Mouse (Mus musculus) ovary, adult 18-20 months (tissue): ENCODE measurements around the gene Rnf145.

ENCODE experiments used
- DNase-seq: peaks from one replicate; pipeline ENCODE4 v3.0.0; 2022; ENCODE audit warnings: low spot score, mixed read lengths

Rnf145 gene

DNA sequence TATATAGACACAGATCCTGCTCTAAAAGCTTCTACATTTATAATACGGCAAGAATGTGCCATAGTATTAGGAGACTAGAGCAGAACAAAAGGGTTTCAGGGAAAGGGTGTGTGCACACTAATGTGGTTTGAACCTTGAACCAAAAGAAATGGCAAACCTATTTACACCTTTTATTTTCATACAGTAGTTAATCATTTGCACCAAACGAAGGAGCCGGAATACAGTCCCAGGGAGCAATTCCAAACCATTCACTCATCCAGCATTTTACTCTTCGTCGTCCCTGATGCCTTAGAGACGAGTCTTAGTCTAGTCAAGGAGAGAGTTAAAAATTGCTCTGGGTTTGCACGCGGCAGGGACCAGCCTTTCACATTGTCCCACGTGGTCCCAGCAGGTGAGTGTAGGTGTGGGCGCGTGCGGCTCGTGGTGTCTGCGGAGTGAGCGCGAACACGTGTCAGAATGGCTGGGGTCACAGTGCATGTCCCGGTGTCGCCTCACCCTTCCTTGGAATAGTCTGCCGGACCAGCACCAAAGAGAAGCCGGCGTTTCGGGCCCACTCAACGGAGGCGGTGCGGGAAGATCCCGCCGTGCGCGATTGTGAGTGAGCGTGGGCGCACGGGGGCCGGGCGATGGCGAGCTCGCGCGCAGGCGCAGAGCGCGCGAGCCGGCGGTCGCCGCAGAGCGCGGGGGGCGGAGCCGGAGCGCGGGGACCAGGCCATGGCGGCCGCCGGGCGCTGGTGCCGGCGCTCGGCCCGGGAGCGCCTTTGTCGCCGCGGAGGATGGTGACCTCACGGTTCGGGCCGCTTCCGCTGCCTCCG, at the start of gene Rnf145:
Rnf145 (plus strand) TSS at position 684 of the 815 bp plus-strand sequence.
- peak; percentile 30 for DNase-seq

DNA sequence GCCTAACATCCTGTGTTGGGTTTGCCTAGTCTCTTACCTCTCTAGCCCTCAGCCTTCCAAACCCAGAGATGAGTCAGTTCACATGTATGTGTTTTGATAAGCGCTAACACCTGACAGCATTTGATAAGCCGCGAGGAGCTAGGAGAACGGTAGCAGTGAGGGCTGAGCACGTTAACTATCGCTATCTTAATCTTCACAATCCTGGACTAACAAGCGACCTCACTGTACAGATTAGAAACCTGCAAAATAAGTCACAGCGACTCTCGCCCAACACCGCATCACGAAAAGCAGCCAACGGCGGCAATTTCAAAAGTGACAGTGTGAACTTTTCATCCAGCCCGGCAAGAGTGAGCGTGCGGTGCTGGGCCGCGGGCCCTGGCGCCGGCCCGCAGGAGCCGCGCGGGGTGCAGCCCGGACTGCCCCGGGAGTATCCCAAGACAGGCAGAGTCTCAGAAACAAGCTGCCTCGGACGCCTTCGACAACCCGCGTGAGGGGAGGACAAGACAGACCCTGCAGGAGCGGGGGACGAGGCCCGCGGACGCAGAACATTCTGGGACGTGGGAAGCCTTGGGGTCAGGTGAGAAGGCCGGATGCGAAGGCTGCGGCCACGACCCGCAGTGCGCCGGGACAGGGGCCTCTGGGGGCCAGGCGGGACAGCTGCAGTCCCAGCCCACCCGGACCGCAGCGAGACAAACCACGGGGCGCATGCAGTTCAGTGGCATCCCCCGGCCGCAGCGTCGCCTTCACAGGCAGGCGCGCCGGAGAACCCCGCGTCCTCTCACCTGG, 48.9 kb upstream of the Rnf145 start:
- DNase-seq = no peak

DNA sequence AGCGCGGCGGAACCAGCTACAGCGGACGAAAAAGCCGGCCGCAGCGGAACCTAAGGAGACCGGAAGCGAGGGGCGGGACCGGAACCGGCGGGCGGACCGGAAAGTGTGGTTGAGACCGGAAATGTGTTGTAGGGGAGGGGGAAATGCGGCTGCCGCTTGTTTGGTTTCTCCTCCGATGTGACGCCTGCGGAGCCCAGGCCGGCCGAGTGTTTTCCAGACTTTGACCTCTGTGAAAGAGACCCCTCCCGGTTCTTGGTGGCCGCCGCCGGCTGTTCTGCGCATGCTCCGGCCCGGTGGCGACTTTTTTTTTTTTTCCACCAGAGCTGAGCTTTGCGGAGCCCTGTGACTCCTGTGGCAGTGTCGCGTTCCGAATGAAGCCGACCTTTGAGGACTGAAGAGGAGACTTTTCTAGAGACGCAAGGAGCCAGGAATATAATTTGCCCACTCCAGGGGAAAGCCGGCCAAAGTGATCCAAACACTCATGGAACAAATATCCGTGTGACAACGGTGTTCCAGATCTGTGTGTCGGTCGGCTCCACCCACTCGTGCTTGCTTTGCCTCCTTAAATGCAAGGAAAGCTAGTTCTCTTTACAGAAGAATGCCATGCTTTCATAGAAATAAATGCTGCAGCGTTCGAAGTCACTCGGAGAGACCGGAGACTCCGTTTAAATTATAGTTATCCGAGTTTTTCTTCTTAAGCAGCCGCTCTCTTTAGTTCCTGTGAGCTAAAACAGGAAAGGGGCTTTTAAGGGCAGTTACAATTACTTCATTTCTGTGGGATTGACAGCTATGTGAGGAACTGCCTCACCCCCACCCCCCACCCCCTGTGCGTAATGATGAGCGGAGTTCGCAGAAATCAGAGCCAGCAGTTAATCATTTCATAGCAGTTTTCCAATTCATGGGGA, 48.1 kb upstream of the Rnf145 start, which contains the start of gene Ublcp1:
Ublcp1 (minus strand) TSS at position 67 of the 905 bp plus-strand sequence.
- peak; percentile 87 for DNase-seq

DNA sequence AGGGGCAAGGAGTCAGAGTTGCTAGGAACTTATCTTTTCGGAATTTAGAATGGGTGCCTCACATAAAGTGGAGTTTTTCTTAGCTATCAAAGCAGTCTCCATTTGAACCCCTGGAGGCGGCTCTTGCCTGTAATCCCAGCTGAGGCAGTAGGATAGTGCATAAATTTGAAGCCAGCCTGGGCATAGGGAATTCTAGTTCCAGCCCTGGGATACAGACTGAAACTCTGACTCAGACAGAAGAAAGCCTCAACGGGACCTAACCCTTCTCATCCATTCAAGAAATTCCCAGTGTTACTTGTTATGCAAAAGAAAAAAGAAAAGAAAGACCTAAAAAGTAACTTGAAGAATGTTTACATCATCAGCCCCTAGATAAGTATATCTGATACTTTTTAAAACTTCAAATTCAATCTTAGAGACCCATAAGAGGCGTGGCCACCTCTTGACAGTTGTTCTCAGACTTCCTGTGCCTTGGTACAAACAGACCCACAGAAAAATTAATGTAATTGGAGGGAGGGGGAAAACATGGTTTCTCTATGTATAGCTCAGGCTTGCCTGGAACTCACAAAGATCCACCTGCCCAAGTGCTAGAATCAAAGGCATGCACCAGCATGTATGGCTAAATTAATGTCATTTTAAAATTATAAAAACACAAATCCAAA, 47.3 kb upstream of the Rnf145 start:
- no peak for DNase-seq

DNA sequence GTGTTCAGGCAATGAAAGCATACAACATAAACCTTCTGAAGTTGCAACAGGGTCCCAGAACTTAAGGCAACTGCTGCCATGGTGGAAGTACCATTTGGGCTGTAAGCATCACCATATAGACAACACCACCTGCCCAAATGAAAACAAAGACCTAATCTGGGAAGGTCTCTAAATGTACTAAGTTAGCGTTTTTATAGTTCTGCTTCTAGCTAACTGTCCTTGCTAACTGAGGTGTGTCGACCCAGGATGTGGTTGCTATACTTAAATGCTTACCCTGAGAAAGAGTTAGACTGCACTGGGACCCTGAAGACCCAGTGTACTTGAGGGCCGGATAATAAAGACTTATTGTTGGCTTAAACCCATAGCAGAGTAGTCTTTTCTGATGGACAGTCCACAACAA, 43.3 kb upstream of the Rnf145 start:
- no peak for DNase-seq

DNA sequence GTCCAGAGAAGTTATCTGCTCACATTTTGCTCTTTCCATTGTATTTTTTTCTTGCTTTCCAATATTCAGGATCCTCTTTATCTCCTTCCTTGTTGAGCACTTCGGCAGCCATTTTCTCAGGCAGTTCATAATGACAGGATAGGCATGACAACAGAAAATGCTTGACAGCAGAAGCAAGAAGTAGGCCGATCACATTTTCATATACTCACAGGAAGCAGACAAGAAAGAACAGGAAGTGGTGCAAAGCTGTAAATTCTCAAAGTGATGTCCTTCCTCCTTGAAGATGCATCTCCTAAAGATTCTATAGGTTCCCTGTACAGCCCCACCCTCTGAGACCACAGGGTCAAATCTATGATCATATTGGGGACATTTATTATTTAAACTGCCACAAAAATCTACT, 42.3 kb upstream of the Rnf145 start:
- DNase-seq = no peak

DNA sequence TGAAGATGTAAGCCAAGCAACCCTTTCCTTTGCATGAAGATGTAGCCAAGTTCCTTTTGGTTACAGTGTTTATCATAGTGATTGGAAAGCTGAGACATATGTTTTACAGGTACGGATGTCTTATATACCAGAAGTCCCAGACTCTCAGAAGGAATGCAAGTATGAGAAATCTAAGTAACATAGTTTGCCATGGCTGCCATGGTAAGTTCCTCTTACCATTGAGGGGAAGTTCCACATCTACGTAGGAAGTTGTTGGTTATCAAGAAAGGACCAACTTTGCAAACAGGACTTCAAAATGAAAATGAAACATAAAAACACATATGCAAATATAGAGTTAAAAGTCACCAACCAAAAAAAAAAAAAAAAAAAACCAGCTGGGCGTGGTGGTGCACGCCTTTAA, 40.4 kb upstream of the Rnf145 start:
- DNase-seq = no peak

DNA sequence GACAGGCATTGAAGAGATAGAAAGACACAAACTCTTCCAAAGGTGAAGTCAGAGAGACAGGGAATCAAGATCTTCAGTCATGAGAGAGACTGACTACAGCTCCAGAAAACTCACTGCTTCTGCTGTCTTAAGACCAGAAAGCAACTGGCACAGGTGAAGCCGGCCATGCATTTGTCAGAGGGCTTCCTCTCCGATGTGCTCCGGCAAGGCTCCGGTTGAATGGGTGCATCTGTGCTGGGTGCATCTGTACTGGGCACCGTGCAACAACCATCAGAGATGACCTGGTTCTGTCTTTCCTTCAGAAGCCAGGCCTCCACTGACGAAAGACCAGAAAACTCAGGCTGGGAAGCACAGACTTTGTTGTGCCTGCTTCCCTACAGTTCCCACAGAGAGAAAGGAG, 38.5 kb upstream of the Rnf145 start:
- DNase-seq = no peak

DNA sequence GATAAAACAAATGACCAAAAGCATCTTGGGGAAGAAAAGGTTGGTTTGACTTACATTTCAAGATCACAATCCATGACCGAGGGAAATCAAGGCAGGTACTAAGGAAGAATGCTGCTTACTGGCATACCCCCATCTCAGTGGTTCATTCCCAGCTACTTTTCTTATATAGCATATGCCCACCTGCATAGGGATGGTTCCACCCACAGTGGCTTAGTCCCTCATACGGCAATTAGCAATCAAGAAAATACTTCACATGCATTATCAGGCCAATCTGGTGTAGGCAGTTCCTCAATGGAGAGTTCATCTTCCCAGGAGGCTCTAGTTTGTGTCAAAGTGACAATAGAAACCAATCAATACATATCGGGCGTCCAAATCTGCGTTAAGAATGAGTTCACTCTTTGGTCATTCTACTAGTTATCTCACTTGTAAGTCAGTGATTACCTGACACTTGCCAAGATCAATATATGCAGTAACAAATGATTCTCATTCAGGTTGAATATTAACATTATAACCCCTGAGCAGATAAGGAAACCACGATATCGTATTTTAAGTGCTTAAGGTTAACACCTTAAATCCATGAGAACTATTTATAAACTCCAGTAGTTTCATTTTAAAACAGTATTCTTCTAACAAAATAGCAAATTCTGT, 33.6 kb upstream of the Rnf145 start:
- no peak for DNase-seq

DNA sequence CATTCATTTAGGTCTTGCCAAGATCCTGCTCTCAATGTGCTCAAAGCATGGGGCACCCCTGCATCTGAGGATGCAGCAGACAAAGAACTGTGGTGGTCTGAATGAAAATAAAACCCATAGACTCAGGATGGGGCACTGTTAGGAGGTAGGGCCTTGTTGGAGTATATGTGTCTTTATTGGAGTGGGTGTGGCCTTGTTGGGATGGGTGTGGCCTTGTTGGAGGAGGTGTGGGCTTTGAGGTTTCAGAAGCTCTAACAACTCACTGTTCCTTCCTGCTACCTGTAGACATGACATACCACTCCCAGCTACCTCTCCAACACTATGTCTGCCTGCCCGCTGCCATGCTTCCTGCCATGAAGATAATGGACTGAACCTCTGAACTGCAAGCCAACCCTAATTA, 29.6 kb upstream of the Rnf145 start:
- DNase-seq = no peak

DNA sequence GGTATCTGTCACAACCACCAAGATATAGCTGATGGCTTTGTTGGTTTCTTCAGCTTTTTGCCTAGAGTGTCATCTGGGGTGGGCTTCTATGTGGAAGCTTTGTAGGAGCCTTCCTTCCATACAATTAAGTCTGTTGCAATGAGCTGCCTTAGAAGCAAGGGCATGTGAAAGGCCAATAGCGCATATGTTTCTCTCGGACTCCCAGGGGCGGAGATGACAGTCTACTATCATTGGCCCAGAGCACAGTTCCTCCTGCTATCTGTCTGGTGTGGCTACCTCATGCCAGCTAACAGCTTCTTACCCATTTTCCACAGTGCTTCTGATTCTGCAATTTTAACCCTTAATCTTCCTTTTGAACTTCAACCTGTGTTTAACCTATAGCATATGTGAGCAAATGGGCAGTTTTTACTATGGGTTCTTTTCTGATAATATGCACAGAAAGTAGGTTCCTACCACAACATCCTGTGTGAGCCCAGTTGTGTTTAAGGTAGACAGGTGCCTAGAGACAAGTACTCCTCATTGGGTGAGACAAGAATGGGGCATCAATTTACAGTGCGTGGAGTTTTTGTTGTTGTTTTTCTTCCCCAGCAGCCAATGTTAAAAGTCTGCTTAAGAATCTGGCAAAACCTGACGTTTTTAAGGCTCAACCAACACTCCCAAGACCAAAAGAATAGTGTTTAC, 24.0 kb upstream of the Rnf145 start:
- no peak for DNase-seq

DNA sequence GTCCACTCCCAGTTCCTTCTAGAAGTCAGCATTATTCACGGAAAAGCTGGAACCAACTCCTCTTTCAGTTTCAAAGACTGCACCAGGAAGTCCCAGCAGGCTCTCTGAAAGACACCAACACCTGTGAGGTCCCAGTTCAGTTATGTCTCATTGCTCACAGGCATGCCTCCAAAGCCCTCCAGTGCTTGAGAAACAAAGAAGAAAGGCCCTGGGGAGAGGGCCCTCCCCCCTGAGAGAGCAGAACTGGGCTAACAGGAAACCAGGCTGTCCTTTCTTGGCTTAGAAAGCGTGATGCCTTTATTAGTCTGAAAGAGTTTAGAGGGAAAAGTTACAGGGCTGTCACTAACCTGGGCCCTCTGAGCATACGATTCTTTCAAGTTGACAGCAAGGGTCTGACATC, 22.5 kb upstream of the Rnf145 start:
- peak; percentile 9 for DNase-seq

DNA sequence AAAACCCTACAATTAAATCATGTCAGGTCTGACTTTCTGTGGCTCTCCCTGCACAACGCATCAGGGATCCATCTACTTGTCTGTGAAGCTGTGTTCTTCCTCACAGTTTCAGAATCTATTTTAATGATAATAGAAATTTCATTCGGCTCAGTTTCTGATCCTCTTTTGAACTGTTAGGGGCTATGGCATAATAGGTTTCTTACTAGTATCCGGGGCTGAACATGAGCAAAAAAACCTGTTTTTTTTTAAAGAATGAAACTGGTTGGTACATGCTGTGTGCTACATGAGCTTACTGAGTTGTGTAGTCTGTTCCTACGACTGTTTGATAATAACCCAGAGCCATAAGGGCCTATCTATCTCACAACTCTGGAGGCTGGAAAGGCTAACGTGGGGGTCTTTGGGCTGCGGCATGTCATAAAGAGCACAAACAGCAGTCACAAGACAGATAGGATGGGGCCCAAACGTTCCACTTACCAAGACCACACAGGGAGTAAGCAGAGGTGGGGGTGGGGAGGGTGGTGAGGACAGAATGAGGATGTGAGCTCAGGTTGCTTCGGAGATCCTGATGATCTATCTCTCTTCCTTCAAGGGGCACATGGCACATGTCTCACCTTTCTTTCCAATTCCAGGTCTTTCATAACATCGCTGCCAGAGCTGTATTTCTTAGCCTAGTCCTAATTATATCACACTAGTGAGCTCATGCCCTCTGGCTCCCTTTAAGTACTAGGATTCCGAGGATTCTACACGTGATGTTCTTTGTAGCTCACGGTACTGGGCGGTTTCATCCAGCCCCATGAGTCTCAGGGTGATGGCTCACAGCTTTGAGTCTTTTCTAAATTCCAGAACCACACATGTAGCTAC, 20.1 kb upstream of the Rnf145 start:
- DNase-seq = no peak

DNA sequence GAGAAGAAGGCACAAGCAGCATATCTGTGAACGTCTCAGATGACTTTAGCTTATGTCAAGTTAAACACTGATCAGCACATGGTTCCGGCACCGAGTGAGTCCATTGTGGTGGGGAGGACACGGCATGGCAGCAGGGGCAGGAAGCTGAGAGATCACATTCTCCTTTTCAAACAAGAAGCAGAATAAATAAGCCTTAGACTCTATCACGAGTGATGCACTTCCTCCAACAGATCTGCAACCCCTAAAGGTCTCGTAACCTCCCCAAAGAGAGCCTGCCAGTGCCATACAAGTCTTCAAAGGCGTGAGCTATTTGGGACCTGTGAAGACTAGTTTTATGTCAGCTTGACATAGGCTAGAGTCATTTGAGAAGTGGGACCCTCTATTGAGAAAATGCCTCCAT, 17.8 kb upstream of the Rnf145 start:
- DNase-seq = no peak

DNA sequence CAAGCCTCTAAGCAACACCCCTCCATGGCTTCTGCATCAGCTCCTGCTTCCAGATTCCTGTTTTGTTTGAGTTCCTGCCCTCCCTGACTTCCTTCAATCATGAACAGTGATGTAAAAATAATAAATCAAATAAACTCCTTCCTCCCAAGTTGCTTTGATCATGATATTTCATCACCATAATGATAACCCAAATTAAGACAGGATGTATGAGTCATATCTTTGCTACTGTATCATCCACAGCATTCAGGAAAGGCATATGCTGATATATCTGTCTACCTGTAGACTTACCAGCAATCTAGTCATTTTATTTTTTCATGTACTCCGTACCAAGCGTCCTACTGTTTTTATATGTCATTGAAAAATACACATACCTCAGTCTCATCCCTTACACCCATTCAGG, 17.3 kb upstream of the Rnf145 start:
- DNase-seq = no peak

DNA sequence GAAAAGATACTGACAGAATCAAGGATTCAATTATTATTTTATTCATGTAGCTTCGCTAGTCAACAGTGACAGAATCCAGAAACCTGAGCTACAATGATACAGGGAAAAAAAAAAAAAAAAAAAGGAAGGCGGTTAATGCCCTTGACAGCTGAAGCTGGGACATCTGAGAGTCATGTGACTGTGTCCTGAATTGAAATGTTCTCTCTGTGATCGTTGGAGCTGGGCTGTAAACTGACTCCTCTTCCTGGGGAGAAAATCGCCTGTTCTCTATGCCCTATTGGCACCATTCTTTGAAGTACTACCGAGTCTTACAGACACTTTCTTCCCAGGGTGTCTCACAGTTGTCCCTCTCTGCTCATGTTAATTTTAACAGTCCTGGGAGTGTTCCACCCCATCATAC, 15.8 kb upstream of the Rnf145 start:
- DNase-seq = no peak

DNA sequence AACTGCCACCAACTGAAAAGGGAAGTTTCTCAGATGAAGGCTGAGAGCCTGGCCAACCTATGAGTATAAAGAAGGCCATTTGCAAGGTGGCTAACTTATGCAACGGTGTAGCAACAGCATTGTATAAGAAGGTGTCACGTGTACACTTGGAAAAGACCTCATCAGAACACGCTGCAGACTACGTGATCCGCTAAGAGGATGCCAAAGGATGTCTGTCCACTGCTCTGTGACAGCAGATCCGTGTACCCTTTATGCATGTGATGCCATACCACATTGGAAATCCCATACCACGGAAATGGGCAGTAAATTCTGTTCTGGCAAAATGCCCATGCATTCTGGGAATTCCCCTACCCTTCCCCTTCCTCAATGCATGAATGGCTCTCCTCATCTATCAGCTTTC, 14.6 kb upstream of the Rnf145 start:
- no peak for DNase-seq

DNA sequence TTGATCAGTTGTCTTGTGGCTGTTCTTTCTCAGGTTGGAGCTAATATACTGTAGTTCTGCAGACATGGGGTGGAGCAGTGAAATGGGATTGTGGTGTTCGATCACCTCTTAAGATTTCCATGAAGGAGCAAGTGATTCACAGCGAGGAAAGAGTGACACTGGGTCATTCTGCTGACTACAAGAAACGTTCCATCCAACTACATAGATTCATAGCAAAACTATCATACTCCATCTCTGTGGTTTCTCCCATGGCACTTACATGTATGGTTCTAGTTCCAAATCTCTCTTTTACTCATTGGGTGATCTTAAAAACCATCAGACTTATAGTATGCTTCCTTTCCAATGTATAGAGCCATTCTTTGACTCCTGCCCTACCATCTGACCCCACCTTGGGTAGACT, 14.0 kb upstream of the Rnf145 start:
- DNase-seq = no peak

DNA sequence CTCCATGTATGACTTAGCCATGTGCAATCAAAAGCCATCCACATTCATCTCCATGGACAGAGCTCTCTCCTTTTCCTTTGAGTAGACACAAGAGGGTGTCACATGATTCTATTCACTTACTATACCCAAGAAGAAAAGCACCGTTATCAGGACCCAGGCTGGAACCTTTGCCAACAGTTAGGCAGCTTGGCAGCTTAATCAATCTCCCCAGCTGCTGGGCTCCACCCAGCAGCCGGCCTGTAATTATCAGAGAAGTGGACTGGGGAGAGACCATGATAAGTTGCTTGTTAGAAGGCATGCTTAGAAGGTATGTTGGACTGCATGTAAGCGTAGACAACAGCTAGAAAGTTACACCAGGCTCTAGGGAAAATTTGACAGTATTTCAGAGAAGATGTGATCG, 9.9 kb upstream of the Rnf145 start:
- DNase-seq = no peak

DNA sequence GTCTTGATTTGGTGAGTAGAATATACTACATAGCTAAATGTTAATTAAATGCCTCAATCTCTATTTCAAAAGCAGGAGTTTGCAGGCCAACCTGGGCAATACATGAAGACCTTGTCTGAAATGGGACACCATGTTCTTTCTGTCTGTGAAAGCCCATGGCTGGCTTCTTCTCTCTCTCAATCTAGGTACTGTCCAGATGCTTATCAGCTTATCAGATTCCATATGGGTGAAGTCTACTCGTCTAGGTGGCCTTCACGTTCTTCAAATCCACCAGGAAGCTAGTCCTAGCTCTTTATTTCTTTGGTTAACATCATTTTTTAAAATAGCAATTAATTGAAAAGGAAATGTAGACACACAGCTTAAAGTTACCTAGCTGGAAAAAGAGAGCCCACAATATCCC, 8.9 kb upstream of the Rnf145 start:
- DNase-seq = no peak
